Mouse (Mus musculus) limb, embryonic 11.5 days (tissue): Measurements from ENCODE around the gene Chst4. TPM values are rescaled to one million over a fixed set of nuclear protein-coding genes. Genes with fewer than 3 reads are reported as not detected.

Experiments
- ATAC-seq: fragments of 200-750 bp; cut with Nextera tagmentation; 2 replicates; pipeline ENCODE4 v1.8.0; 2017; ENCODE audit warnings: low read depth; ENCODE audit not compliant: insufficient number of reproducible peaks, low FRiP score, low TSS enrichment
- DNase-seq: peaks from one replicate; pipeline ENCODE4 v3.0.0-alpha.2; 2015; ENCODE audit warnings: low spot score
- H3K27ac ChIP-seq: fragments of 300-500 bp; sonication (generic); replicated peaks from 2 replicates; pipeline ENCODE4 v1.5.1; 2014; ENCODE audit warnings: low read depth, mild to moderate bottlenecking, low read length
- H3K27me3 ChIP-seq: fragments of 300-500 bp; sonication (generic); 2 replicates; pipeline ENCODE4 v1.6.1; 2014; ENCODE audit warnings: mild to moderate bottlenecking, low read length, mixed read lengths; ENCODE audit not compliant: control insufficient read depth, insufficient read depth
- H3K36me3 ChIP-seq: fragments of 300-500 bp; sonication (generic); 2 replicates; pipeline ENCODE4 v1.6.1; 2014; ENCODE audit warnings: mild to moderate bottlenecking, low read length, moderate library complexity, mixed read lengths; ENCODE audit not compliant: control insufficient read depth, insufficient read depth
- H3K4me1 ChIP-seq: fragments of 300-500 bp; sonication (generic); 2 replicates; pipeline ENCODE4 v1.6.1; 2014; ENCODE audit warnings: low read length, mixed read lengths; ENCODE audit not compliant: control insufficient read depth, insufficient read depth
- H3K4me2 ChIP-seq: fragments of 300-500 bp; sonication (generic); 2 replicates; pipeline ENCODE4 v1.6.1; 2014; ENCODE audit warnings: low read depth, mild to moderate bottlenecking, moderate library complexity; ENCODE audit not compliant: severe bottlenecking
- H3K4me3 ChIP-seq: fragments of 300-500 bp; sonication (generic); 2 replicates; pipeline ENCODE4 v1.5.1; 2014; ENCODE audit warnings: low read depth, low read length
- H3K9ac ChIP-seq: fragments of 300-500 bp; sonication (generic); 2 replicates; pipeline ENCODE4 v1.6.1; 2014; ENCODE audit warnings: mild to moderate bottlenecking, low read length
- H3K9me3 ChIP-seq: fragments of 300-500 bp; sonication (generic); 2 replicates; pipeline ENCODE4 v1.6.1; 2016; ENCODE audit warnings: low read length; ENCODE audit not compliant: control insufficient read depth
- WGBS: fragments of 180-500 bp; shearing (Covaris S2); extraction: QIAGEN DNeasy Blood & Tissue Kit; methylation state at CpG from one replicate; pipeline ENCODE4 v1.1.7; 2014; 5-methylcytosine and 5-hydroxymethylcytosine counted together
- polyA plus RNA-seq: library from polyadenylated mRNA; unstranded; fragments of >200 nt; fragmentation: Nextera tagmentation; extraction: Ambion mirVana; gene quantifications from 2 replicates; pipeline ENCODE4 v1.2.1, GENCODE M21; 2014

Gene Chst4
- not detected in 2 replicates for polyA plus RNA-seq

DNA sequence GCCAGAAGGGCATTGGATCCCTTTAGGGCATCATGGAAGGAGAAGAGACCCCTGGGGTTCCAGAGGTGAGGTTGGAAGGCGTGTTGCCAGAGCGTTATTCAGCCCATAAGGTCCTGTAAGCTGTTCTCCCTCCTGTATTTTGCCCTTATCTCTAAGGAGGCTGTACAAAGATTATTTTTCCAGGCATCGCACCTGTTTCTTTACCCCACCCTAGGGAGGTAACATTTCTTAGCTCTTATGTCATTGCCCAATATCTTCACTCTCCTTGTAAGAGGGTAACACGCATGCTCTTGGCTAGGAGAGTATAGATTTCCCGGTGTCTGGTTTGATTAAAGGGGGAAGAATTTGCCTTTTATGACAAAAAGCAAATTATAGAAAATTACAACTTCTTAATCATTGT lies at the start of gene Chst4:
Chst4 (minus strand) TSS at position 82 of the 400 bp plus-strand sequence.
- WGBS = 86% methylated on average over 5 of the region's 5 CpGs
- H3K4me1 ChIP-seq = no peaks in the 10 kb centered on the region
- DNase-seq (no peak), ATAC-seq (no peak)
- no peak within 1 kb of the TSS for H3K27ac ChIP-seq
- H3K27me3 ChIP-seq = no peaks in the 10 kb centered on the region
- H3K36me3 ChIP-seq = no peaks in the 10 kb centered on the region
- no peak within 1 kb of the TSS for H3K4me3 ChIP-seq
- H3K9me3 ChIP-seq = no peaks in the 10 kb centered on the region
- H3K9ac ChIP-seq = no peak within 1 kb of the TSS
- no peak within 1 kb of the TSS for H3K4me2 ChIP-seq

- Histone ChIP-seq H3K27me3 (no peaks in the 10 kb centered on the region), H3K9ac (no peak overlapping the region), H3K4me1 (no peaks in the 10 kb centered on the region), H3K9me3 (no peaks in the 10 kb centered on the region), H3K27ac (no peak overlapping the region), H3K4me2 (no peak overlapping the region), H3K36me3 (no peaks in the 10 kb centered on the region), H3K4me3 (no peak overlapping the region)
- DNase-seq = no peak
- no peak for ATAC-seq
- 76% methylated on average over 11 of the region's 11 CpGs for WGBS
Measured at GRCm38 (mm10) chr8:110082416-110083105, 43.0 kb upstream of the Chst4 start.

DNA sequence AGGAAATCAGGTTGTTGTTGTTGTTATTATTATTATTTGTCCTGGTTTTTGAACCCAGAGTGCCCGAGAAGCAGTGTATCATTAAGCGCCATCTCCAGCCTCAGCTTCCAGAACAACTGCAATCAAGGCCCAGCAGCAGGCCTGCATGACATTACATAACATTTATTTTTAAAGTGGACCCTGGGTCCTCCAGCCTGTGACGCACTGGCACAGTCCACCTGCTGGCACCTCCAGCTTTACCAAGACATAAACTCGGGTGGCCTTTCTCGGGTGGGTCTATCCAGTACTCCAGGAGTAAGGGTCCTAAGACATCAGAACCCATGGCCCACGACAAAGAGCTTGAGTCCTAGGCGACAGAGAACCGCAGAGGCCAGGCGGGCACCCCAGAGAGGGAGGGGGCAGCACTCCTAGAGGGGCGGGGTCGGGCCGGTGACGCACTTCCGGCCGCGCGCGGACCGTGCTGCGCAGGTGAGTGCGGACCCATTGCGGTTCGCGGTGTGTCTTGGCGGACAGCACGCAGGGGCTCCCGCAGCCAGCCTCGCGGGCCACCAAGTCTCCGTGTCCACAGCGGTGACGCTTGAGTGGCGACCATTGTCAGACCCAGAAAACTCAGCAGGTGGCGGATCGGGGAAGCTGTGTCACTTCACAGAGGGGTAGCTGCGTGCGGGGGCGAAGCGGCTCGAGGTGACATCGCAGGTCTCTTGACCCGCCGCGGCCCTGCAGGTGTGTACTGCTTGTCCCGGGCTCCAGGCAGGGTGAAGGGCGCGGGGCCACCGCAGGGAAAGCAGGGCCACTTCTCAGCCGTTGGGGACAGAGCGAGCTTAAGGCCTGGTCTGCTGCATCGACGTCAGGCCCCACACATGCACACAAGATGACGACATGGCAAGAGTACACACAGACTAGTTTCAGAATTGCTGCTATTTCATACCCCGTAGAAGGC lies 40.0 kb upstream of the Chst4 start, which contains the start of gene Zfp612:
Zfp612 (plus strand) TSS at position 465 of the 940 bp plus-strand sequence.
- no peak within 1 kb of the TSS for H3K27ac ChIP-seq
- H3K36me3 ChIP-seq = no peaks in the 10 kb centered on the region
- peak within 1 kb of the TSS; percentile 88 for H3K4me2 ChIP-seq
- DNase-seq = peak; percentile 81
- WGBS = 8% methylated on average over 52 of the region's 54 CpGs
- peak; percentile 91 for ATAC-seq
- no peaks in the 10 kb centered on the region for H3K27me3 ChIP-seq
- no peaks in the 10 kb centered on the region for H3K9me3 ChIP-seq
- peak within 1 kb of the TSS; percentile 66 for H3K9ac ChIP-seq
- H3K4me1 ChIP-seq = no peaks in the 10 kb centered on the region
- peak within 1 kb of the TSS; percentile 70 for H3K4me3 ChIP-seq

DNA sequence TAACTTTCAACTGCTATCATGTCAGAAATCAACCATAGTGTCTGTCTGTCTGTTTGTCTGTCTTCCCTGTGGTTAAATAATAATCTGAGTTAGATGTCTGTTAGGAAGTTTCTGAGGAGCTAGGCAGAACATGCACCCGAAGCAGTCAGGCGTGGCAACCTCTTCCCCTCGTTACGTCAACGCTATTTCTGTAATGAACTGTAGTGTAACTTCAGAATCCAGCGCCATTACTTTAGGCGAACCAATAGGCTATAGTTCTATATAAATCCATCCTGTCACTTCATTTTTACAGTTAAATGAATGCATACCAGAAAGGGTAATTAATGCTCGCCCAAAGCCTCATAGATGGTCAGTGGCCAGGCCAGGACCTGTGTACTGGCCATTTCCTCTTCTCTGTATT lies 35.0 kb upstream of the Chst4 start:
- Histone ChIP-seq H3K27ac (no peak overlapping the region), H3K9ac (no peak overlapping the region), H3K4me3 (no peak overlapping the region), H3K9me3 (no peaks in the 10 kb centered on the region), H3K27me3 (no peaks in the 10 kb centered on the region), H3K36me3 (no peaks in the 10 kb centered on the region), H3K4me1 (no peaks in the 10 kb centered on the region), H3K4me2 (no peak overlapping the region)
- ATAC-seq (no peak), DNase-seq (no peak)
- 82% methylated on average over 8 of the region's 8 CpGs for WGBS

DNA sequence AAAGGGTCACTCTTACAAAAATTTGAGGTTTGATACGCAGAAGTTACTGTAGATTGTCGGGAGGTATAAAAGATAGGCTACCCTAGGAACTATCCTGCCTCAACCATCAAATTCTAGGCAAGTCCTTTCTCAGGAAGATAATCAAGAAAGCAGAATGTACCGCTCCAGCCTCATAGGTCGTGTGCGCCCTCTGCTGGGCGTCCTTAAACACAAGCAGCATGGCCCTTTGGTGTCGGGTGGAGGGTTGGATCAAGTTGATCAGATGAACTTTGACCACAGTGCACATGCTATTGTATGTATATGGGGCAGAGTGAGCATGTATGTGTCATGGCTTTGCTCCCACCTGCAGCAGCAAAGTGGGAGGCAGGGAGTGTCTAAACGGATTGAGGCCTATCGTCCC lies 32.1 kb upstream of the Chst4 start:
- WGBS = 18% methylated on average over 9 of the region's 9 CpGs

DNA sequence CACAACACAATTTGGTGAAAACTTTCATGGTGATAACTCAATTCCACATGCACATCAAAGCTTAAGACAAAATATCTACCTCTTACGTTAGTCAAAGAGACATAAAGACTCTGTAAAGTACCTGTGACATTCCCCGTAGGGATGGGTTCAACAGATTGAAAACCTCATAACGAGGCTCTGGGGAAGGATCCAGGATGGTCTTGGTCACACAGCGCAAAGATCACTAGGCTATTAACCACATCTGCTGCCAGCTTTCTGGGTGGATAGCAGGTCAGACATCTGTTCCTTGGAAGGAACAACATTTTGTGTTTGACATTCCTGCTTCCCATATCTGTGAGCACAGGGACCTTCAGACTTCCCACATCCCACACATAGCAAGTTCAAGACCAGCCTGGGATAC lies 30.2 kb upstream of the Chst4 start:
- H3K4me3 ChIP-seq = no peak overlapping the region
- no peaks in the 10 kb centered on the region for H3K27me3 ChIP-seq
- no peaks in the 10 kb centered on the region for H3K36me3 ChIP-seq
- no peak for DNase-seq
- H3K9me3 ChIP-seq = no peaks in the 10 kb centered on the region
- H3K4me2 ChIP-seq = no peak overlapping the region
- 83% methylated on average over 4 of the region's 4 CpGs for WGBS
- H3K27ac ChIP-seq = no peak overlapping the region
- H3K4me1 ChIP-seq = no peaks in the 10 kb centered on the region
- no peak overlapping the region for H3K9ac ChIP-seq
- no peak for ATAC-seq

More for the DNA sequence above, 32.1 kb upstream of the Chst4 start:
- Histone ChIP-seq H3K4me2 (no peak overlapping the region), H3K4me1 (no peaks in the 10 kb centered on the region), H3K27ac (no peak overlapping the region), H3K36me3 (no peaks in the 10 kb centered on the region), H3K9ac (no peak overlapping the region), H3K4me3 (no peak overlapping the region), H3K9me3 (no peaks in the 10 kb centered on the region), H3K27me3 (no peaks in the 10 kb centered on the region)
- DNase-seq (peak; percentile 79), ATAC-seq (no peak)

DNA sequence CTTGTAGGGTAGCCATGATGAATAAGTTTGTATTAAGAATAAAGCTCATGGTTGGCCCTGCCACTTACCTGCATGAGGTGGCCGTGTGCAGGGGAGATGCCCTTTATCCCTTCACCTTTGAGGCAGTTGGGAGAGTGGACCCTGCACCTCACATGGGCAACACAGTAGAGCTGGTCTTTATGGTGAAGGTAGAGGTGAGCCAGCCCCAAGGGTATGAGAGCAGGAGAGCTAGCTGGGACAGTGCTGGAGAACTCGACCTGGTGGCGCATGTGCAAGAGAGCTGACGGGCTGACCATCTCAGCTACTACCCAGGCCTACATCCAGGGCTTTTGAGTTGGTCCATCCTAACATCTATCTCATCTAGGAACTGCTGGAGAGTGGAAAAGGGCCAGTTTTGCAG lies 26.1 kb upstream of the Chst4 start:
- no peak overlapping the region for H3K4me3 ChIP-seq
- 91% methylated on average over 4 of the region's 4 CpGs for WGBS
- H3K4me1 ChIP-seq = no peaks in the 10 kb centered on the region
- no peak overlapping the region for H3K27ac ChIP-seq
- H3K9ac ChIP-seq = no peak overlapping the region
- H3K27me3 ChIP-seq = no peaks in the 10 kb centered on the region
- no peak for ATAC-seq
- DNase-seq = no peak
- H3K9me3 ChIP-seq = no peaks in the 10 kb centered on the region
- no peak overlapping the region for H3K4me2 ChIP-seq
- no peaks in the 10 kb centered on the region for H3K36me3 ChIP-seq

DNA sequence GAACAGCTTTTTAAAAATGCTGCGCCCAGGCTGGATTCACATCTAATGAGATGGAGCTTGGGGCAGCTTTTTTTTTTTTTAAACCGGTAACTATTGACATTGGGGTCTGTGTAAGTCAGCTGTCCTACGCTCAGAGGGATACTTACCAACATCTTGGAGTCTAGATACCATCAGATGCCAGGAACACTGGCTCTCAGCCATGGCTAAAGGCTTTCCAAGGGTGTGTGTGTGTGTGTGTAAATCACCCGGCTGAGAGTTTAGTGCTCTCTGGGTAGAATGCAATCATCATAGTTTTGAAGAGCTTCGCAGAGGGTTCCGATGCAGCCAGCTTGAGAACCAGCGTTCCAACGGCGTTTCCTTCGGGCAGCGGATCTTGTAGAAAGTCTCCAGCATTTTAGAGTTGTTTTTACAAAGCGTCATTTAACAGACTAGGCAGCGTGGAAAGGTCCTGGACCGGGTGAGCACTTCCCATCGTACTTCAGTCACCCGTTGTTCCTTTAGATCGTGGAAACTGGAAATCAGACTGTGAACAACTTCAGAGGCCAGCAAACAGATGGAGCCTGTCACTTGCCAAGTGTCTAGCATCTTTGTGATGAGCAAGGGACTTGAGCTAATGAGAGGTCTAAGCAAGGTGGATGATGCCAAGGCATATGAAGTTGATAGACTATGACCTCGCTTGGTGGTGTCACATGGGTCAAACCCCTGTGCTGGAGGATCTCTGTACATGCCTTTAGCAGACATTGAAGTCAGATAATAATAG lies 25.2 kb upstream of the Chst4 start:
- Histone ChIP-seq H3K4me1 (no peaks in the 10 kb centered on the region), H3K4me3 (no peak overlapping the region), H3K27ac (no peak overlapping the region), H3K9ac (no peak overlapping the region), H3K27me3 (no peaks in the 10 kb centered on the region), H3K4me2 (no peak overlapping the region), H3K9me3 (no peaks in the 10 kb centered on the region), H3K36me3 (no peaks in the 10 kb centered on the region)
- ATAC-seq (no peak), DNase-seq (no peak)
- WGBS = 92% methylated on average over 18 of the region's 18 CpGs
